Mouse (Mus musculus) right cerebral cortex, postnatal 14 days (tissue): ENCODE data around the gene Fibcd1.

Source experiments
- DNase-seq: peaks from one replicate; pipeline ENCODE4 v3.0.0; 2022

The Fibcd1 gene

GRCm38 (mm10) chr2:31809358-31809740 lies 36.5 kb downstream of the Fibcd1 start:
- no peak for DNase-seq

GRCm38 (mm10) chr2:31808410-31809357 lies 37.1 kb downstream of the Fibcd1 start:
- no peak for DNase-seq

GRCm38 (mm10) chr2:31806639-31807382 lies 39.0 kb downstream of the Fibcd1 start:
- no peak for DNase-seq

- DNase-seq = no peak
Measured at GRCm38 (mm10) chr2:31803480-31803879, 42.3 kb downstream of the Fibcd1 start.

GRCm38 (mm10) chr2:31802811-31803210 lies 43.0 kb downstream of the Fibcd1 start:
- DNase-seq = no peak

GRCm38 (mm10) chr2:31801416-31801815 lies 44.4 kb downstream of the Fibcd1 start:
- DNase-seq = no peak

DNA sequence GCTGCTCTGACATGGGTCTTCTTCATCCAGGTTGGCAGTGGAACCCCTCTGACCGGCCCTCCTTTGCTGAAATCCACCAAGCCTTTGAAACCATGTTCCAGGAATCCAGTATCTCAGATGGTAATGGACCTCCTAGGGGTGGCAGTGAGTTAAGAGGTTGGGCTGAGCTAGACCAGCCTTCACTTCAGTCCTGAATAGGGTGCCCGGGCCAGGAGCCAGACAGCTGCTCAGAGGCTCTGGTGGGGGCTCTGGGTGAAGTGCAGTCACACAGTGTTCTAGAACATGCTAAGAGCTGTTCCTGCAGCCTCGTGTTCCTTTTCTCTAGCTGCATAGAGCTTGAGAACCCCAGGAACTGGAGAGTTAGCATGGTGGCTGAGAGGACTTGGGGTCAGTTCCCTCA lies 48.9 kb downstream of the Fibcd1 start:
- no peak for DNase-seq

DNA sequence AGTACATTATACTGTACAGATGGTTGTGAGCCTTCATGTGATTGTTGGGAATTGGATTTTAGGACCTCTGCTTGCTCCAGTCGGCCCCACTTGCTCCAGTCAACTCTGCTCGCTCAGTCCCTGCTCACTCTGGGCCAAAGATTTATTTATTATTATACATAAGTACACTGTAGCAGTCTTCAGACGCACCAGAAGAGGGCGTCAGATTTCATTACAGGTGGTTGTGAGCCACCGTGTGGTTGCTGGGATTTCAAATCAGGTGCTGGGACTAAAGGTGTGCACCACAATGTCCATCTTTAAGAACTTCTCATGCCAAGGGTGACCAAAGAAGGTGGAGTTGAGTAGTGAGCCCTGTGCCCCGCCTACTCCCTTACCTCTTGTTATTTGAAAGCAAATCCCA lies 53.2 kb downstream of the Fibcd1 start:
- no peak for DNase-seq

DNA sequence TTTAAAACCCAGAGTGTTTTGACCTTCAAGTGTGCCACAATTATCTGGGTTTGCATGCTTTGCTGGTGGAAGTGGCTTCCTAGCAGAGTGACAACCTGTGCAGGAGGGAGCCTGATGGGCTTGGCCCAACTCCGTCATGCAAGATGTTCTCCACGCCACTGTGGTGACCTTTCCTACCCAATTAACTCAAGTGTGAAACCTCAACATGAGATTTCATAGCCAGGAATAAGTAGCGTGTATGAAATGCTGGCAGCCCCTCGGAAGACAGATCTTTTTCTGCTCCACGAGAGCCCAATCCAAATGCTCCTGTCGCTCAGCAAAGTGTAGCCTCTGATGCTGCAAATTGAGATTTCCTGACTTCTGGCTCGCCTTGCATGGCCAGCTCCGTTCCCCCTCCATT lies 54.5 kb downstream of the Fibcd1 start:
- DNase-seq = no peak

DNA sequence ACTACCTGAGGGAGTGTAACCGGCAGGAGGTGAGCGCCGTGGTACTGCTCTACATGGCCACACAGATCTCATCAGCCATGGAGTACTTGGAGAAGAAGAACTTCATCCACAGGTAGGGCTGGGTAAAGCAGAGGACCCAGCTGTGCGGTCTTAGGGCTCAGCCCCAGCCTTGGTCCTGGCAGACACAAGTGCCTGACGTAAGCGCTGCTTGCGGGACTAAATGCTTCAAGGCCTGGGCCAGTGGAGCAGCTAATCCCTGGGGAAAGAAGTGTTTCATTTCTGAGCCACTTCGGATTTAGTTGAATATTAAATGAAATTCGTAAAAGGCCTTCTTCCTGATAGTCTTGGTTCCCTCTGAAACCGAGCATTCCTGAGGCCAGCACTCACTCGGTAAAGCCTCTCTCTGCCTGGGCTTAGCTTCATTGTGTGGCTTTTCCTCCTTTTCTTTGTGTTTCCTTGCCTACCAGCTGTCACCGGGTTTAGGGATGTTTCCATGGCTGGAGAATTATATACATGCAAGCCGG lies 55.0 kb downstream of the Fibcd1 start:
- no peak for DNase-seq

DNA sequence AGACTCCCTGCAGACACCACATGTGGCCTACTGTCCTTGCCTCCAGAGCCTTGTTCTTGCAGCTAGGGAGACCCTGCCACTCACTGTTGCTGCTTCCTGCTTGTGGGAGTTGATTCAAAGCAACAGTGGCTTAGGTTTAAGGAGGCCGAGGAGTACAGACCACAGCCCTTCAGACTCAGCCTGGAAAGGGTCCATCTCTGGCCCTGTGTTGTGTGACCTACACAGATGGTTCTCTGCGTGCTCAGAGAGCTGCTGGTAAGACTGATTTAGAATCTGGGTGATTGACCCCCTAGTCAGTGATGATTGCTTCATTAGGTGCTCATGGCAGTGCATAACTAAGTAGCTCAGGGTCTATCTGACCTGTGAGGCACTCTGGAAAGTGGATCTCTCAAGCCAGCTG lies 56.6 kb downstream of the Fibcd1 start:
- DNase-seq = no peak

DNA sequence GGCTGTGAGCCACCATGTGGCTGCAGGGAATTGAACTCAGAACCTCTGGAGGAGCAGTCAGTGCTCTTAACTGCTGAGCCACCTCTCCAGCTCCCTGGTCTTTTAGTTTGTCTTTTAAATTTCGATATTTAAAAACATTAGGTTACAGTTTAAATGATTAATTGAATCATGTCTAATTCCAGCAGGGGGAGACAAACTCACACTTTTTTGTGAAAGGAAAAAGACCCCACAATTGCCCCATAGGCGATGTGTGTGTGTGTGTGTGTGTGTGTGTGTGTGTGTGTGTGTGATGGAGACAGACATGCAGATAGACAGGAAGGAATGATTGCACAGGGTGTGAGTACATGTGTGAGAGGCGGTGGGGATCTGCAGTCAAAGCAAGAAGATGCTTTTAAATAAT lies 57.6 kb downstream of the Fibcd1 start:
- DNase-seq = no peak

DNA sequence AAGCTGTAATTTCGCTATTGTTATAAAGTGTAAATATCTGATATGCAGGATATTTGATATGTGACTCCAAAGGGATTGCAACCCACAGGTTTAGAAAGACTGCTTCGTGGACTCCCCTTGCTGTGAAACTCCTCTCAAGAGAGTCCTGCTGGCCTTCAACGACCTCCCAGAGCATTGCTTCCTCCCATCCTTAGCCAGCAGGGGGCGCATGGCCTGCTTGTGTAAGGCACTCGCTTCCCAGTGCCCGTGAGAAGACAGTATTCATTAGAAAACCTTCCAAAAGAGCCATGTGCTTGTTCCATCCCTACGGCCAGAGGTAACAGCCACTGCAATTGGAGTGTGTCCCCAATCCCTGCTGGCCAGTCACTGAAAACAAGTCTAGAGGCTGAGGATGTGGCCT lies 58.8 kb downstream of the Fibcd1 start:
- peak; percentile 89 for DNase-seq

DNA sequence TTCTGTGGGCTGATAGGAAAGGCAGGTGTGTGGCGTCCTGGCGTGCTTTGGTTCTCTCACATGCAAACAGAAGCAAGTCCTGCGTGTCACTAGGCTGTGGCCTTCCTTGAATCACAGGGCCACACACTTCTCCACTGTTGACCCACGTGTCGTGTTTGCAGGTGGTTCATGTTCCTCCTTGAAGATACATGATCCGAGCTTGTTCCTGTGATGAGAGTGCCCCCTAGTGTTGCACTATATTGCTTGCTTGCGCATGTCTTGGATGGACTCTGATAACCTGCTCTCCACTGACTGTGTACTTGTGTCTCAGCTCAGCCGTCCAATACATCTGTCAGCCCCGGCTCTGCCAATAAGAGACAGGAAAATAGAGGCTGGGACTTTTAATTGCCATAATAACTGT lies 60.7 kb downstream of the Fibcd1 start:
- peak; percentile 70 for DNase-seq

DNA sequence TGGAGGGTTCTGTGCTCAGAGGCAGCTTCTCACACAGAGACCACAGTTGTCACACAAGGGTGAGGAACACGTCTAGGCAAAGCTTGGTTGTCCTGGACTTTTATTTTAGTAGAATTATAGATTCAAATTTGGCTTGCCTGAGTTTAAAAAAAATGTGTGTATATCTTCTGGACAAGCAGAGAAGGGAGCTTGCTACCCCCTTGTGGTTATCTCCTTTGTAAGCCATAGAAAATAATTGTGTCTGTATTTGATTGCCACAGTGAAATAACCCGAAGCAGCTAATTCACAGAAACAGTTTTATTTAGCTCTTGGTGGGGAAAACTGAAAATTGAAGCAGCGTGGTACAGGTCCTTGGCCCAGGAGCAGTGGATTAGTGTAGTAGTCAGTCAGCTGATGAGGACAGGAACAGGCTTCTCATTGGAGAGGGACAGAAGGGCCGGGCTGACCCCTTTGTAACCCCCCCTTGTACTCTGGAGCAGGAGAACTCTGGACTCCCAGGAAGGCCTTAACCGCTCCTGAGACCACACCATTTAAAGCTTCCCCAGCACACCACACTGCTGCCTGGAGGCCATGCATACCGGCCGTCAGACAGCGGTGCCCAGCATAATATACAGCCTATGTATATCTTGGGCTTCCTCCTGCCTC lies 62.7 kb downstream of the Fibcd1 start:
- no peak for DNase-seq

DNA sequence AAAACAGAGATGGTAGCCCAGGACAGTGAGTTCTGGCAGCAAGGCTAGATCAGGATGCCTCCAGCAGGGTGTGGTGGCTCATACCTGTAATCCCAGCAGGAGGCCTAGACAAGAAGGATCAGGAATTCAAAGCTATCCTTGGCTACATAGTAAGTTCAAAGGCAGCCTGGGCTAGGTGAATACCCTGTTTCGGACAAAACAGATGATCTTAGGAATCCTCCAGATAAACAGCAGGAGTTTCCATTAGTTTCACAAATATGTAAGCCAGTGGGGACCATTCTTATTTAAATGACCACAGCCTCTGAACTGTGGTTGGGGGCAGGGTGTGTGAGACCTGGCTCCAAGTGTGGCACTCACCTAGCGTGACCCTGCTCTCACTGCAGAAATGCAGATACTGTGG lies 66.5 kb downstream of the Fibcd1 start:
- DNase-seq = no peak

DNA sequence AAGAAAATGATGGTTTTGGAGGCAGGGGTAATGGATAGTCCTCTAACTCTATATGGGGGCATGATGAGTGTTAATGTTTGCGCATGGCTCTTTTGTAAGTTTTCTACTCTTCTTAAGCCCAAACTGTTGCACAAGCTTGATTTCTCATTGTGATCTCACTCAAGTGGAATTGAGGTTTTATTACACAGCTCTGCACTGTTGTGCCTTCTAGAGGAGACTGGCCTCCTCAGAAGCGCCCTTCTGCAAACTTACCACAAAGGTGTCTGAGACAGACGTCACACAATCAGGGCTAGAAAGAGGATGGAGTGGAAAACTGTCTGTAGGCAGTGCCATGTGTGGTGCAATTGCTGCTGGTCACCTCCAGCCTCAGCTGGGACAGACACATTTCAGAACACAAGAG lies 69.3 kb downstream of the Fibcd1 start:
- no peak for DNase-seq

- DNase-seq = no peak
Measured at GRCm38 (mm10) chr2:31770781-31771441, 74.9 kb downstream of the Fibcd1 start.

DNA sequence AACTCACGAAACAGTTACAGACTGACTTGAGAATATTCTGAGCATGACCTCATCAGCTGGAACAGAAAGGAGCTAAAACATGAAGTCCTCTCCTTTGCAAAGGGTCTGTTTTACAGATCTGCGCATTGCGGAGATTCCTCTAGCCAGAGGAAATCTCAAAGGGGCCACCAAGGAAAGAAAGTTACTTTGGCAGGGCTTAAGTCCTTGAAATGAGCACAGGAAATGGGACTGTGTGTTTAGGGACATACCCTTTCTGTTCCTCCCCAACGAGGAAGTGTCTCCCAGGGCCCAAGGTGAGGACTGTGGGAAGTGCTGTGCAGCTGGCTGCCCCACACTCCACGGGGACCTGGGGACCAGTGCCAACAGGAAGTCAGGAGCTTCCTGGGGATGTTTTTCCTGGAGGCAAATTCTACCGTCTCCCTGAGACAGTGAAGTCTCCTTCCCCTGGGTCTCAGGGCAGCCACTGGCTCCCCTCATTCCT lies 76.1 kb downstream of the Fibcd1 start:
- DNase-seq = no peak

- no peak for DNase-seq
Measured at GRCm38 (mm10) chr2:31769115-31769514, 76.7 kb downstream of the Fibcd1 start.

DNA sequence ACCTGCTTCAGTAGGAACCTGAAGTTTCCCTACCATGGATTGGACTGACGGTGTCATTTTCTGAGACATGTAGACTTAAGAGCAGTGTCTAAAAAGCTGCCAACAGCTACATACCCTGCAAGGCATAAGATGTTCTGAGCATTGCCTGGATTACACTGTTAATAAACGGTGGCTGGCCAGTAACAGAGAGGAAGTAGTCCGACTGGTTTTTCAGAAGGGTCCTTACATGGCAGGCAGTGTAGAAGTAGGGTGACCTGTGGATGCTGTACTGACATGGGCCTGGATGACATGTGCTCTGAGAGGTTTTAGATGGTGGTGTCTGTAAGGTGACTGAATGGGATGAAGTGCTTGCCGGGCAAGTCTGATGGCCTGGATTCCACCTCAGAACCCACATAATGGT lies 78.0 kb downstream of the Fibcd1 start:
- DNase-seq = no peak

- DNase-seq = no peak
Measured at GRCm38 (mm10) chr2:31767104-31767503, 78.7 kb downstream of the Fibcd1 start.
